Mouse (Mus musculus): ENCODE results near the gene Pramel4. TPM values are rescaled to one million over a fixed set of nuclear protein-coding genes. Genes with fewer than 3 reads are reported as not detected.
"Not testable (repeated sequence)": the region's sequence is repeated elsewhere in the genome, so short reads cannot be mapped to it uniquely, and the experiment has no call there.

The Pramel4 gene
- not detected for total RNA-seq (2021)

DNA sequence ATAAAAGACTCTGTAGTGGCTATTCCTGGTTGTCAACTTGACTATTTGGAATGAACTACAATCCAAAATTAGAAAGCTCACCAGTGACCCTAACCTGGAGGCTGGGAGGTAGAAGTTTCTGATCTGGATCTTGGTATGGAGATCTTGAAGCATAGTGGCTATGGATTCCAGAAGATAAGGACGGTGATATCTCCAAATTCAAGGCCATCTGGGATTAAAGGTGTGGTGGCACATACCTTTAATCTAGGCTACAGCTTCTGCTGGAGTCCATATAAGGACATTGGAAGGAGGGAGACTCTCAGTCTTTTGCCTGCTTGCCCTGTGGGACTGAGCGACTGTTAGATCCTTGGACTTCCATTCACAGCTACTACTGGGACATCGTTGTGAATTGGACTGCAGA, at the start of gene Pramel4:
Gene Pramel4, plus strand, starts transcription at position 301 of the 400 bp plus-strand sequence.
- DNase-seq = not testable (repeated sequence)

DNA sequence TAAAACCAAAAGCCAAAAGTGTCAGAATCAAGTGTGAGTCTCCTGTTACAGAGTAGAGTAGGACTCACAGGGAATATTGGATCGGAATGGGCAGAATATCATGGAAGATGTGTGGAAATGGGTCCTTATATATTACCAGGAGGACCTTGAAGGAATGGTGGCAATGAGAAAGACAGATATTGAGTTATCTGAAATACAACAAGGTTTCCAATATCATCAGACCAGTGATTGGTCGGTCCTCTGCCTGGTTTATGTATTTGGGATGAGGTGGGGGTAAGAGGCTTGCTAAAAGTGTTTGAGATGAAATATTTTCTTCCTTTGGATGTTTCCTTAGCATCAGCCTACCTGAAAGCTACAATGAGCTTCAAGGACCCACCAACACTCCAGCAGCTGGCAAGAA, 47.2 kb downstream of the Pramel4 start, which contains the start of gene Gm13102:
Gene Gm13102, plus strand, starts transcription at position 301 of the 400 bp plus-strand sequence.
- DNase-seq = not testable (repeated sequence)

Other genes starting within 250 kb of the Pramel4 start
- gene Gm13084, start 243.0 kb upstream of the Pramel4 start, total RNA-seq (2021) = not detected
- gene Gm13103, start 212.6 kb upstream of the Pramel4 start, total RNA-seq (2021) = not detected
- gene Pramef6, start 158.7 kb upstream of the Pramel4 start, total RNA-seq (2021) = not detected
- not detected for gene Pramef25, start 108.1 kb upstream of the Pramel4 start, total RNA-seq (2021)
- not detected for gene Gm13101, start 92.2 kb upstream of the Pramel4 start, total RNA-seq (2021)
- not detected for gene Pramef17, start 64.8 kb upstream of the Pramel4 start, total RNA-seq (2021)
- gene Gm13102, start 47.3 kb downstream of the Pramel4 start, total RNA-seq (2021) = not detected
- not detected for gene Oog3, start 103.5 kb downstream of the Pramel4 start, total RNA-seq (2021)
- not detected for gene Oog2, start 131.6 kb downstream of the Pramel4 start, total RNA-seq (2021)
- not detected for gene C87977, start 154.2 kb downstream of the Pramel4 start, total RNA-seq (2021)
- gene Pramel5, start 221.4 kb downstream of the Pramel4 start, total RNA-seq (2021) = not detected